Mouse (Mus musculus) limb, embryonic 13.5 days (tissue): ENCODE results near the gene Rex2. TPM values are rescaled to one million over a fixed set of nuclear protein-coding genes. Genes with fewer than 3 reads are reported as not detected.
"Not testable (repeated sequence)": the region's sequence is repeated elsewhere in the genome, so short reads cannot be mapped to it uniquely, and the experiment has no call there.

Experiments used
- ATAC-seq: fragments of 200-750 bp; cut with Nextera tagmentation; 2 replicates; pipeline ENCODE4 v1.8.0; 2017; ENCODE audit warnings: low read depth, moderate number of reproducible peaks, moderate TSS enrichment; ENCODE audit not compliant: low FRiP score
- H3K27ac ChIP-seq: fragments of 300-500 bp; sonication (generic); 2 replicates; pipeline ENCODE4 v1.5.1; 2015; ENCODE audit warnings: inconsistent platforms, mild to moderate bottlenecking, moderate library complexity
- H3K27me3 ChIP-seq: fragments of 300-500 bp; sonication (generic); 2 replicates; pipeline ENCODE4 v1.6.1; 2015; ENCODE audit warnings: mild to moderate bottlenecking, inconsistent platforms
- H3K36me3 ChIP-seq: fragments of 300-500 bp; sonication (generic); 2 replicates; pipeline ENCODE4 v1.6.1; 2015; ENCODE audit warnings: inconsistent platforms, mild to moderate bottlenecking, moderate library complexity
- H3K4me1 ChIP-seq: fragments of 300-500 bp; sonication (generic); 2 replicates; pipeline ENCODE4 v1.6.1; 2015; ENCODE audit warnings: inconsistent platforms
- H3K4me2 ChIP-seq: fragments of 300-500 bp; sonication (generic); replicated peaks from 2 replicates; pipeline ENCODE4 v1.6.1; 2015; ENCODE audit warnings: inconsistent platforms, mild to moderate bottlenecking, moderate library complexity
- H3K4me3 ChIP-seq: fragments of 300-500 bp; sonication (generic); 2 replicates; pipeline ENCODE4 v1.5.1; 2015; ENCODE audit warnings: moderate library complexity, mild to moderate bottlenecking, inconsistent platforms
- H3K9ac ChIP-seq: fragments of 300-500 bp; sonication (generic); 2 replicates; pipeline ENCODE4 v1.6.1; 2015; ENCODE audit warnings: mild to moderate bottlenecking, inconsistent platforms
- H3K9me3 ChIP-seq: fragments of 300-500 bp; sonication (generic); 2 replicates; pipeline ENCODE4 v1.6.1; 2016; ENCODE audit warnings: inconsistent platforms
- WGBS: fragments of 180-500 bp; shearing (Covaris S2); methylation state at CpG from one replicate; pipeline ENCODE4 v1.1.7; 2015; 5-methylcytosine and 5-hydroxymethylcytosine counted together
- polyA plus RNA-seq: library from polyadenylated mRNA; unstranded; fragments of >200 nt; fragmentation: Nextera tagmentation; extraction: Ambion mirVana; gene quantifications from 2 replicates; pipeline ENCODE4 v1.2.1, GENCODE M21; 2015

The Rex2 gene
- polyA plus RNA-seq, result not detected in 2 replicates

DNA sequence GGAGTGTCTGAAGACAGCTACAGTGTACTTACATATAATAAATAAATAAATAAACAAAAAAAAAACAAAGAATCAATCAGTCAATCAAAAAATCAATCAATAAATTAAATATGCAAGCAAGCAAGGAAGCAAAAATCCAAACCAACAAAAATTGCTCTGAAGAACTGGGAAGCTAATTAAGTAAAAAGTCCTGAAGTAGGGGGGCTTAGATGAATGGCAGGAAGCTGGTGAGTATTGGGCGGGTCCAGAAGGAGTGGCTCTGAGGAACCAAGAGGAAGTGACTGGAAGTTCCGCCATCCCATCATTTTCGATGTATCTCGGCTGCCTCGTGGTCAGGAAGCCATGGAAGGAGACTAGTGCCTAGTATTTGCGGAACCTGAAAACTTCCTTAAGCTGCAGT lies at the start of gene Rex2:
Gene Rex2 (plus strand): TSS at position 301 of the 400 bp plus-strand sequence.
- not testable (repeated sequence) for H3K9ac ChIP-seq, H3K4me3 ChIP-seq, H3K4me1 ChIP-seq, H3K36me3 ChIP-seq, H3K4me2 ChIP-seq, H3K27me3 ChIP-seq, H3K9me3 ChIP-seq, ATAC-seq, H3K27ac ChIP-seq
- no CpG with 5 or more reads among the region's 6 CpGs for WGBS

GRCm38 (mm10) chr4:146976581-146976980 lies 45.1 kb upstream of the Rex2 start:
- H3K9ac ChIP-seq, ATAC-seq, H3K4me1 ChIP-seq, H3K27me3 ChIP-seq, H3K36me3 ChIP-seq, H3K4me3 ChIP-seq, H3K4me2 ChIP-seq, H3K9me3 ChIP-seq, H3K27ac ChIP-seq: not testable (repeated sequence)
- 15% methylated on average over 2 of the region's 2 CpGs for WGBS

GRCm38 (mm10) chr4:147018400-147018799 lies 3.2 kb upstream of the Rex2 start:
- H3K9ac ChIP-seq, H3K27me3 ChIP-seq, H3K36me3 ChIP-seq, H3K4me3 ChIP-seq, H3K4me2 ChIP-seq, H3K27ac ChIP-seq, ATAC-seq, H3K4me1 ChIP-seq, H3K9me3 ChIP-seq: not testable (repeated sequence)
- no CpG with 5 or more reads among the region's 1 CpGs for WGBS

DNA sequence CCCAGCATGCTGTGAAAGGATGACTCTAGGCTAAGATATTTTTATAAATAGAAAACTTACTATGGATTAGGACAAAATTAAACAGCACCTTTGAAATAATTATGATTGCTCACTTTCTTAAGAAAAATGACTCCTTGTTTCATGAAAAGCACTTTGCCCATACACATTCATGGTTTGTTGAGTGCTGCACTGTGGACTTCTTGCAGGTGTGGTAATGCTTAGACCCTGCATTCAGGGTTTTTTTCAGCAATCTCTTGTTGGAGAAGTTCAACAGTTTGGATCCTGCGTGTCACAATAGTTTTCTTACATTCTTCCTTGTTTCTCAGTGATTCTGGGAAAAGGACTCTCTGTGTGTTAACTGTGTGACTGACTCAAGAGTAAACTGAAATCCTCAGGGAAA lies 4.7 kb downstream of the Rex2 start:
- H3K36me3 ChIP-seq, H3K9me3 ChIP-seq, H3K9ac ChIP-seq, H3K27me3 ChIP-seq, H3K4me2 ChIP-seq, H3K4me3 ChIP-seq, ATAC-seq, H3K27ac ChIP-seq, H3K4me1 ChIP-seq: not testable (repeated sequence)
- WGBS, result 50% methylated on average over 1 of the region's 1 CpGs

DNA sequence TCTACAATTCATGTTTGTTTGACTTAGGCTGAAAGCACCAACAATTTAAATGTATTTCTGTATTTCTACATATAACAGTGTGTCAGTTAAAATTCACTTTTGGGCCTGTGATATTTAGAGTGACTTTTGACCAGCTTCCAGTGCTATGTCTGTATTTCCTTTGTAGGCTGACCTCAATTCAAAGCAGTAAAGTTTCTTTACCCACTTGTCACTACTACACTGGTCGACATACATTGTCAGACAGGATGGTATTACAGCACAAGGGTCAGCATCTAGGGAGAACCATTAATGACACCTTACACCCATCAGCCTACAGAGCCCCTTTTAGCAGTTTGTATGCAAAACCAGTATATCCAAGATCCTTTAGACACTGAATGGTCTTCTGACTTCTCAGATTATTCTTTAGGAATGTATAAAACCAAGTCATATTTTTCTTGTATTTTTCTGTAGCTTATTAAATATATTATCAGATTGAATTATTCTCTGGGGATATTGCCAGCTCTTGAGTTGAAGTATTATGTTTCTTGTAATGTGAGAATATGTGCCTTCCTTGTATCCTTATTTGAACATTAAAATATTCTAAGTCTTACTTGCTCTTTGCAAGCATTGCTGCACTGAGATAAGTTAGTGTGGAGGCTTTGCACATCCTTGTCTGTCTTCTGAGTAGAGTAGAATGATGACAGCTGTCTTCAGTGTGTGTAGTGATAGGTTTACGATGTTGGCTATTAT lies 9.8 kb downstream of the Rex2 start:
- not testable (repeated sequence) for H3K4me1 ChIP-seq, H3K4me2 ChIP-seq, H3K27me3 ChIP-seq, H3K27ac ChIP-seq, H3K9ac ChIP-seq, H3K4me3 ChIP-seq, H3K9me3 ChIP-seq, H3K36me3 ChIP-seq, ATAC-seq
- 85% methylated on average over 1 of the region's 2 CpGs for WGBS

DNA sequence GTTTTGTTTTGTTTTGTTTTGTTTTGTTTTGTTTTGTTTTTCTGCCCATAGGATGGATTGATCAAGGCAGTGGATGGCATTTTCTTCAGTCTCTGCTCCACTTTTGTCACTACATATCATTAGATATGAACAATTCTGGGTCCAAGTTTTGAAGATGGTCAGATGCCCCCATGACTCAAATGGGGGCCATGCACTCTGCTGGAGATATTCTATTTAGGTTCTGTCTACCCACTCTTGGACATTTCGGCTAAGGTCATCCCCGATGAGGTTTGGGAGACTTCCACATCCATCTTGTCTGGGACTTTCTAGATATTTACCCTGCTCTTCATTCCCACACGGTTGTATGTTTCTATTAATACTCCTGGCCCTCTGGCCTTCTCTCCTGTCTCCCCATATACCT lies 42.1 kb downstream of the Rex2 start:
- not testable (repeated sequence) for H3K27me3 ChIP-seq, ATAC-seq, H3K9ac ChIP-seq, H3K36me3 ChIP-seq, H3K4me2 ChIP-seq, H3K9me3 ChIP-seq, H3K4me3 ChIP-seq, H3K27ac ChIP-seq, H3K4me1 ChIP-seq
- WGBS, result 84% methylated on average over 3 of the region's 3 CpGs

- H3K9ac ChIP-seq, H3K27me3 ChIP-seq, H3K4me1 ChIP-seq, H3K36me3 ChIP-seq, H3K4me2 ChIP-seq, H3K4me3 ChIP-seq, H3K27ac ChIP-seq, ATAC-seq, H3K9me3 ChIP-seq: not testable (repeated sequence)
- WGBS, result 83% methylated on average over 3 of the region's 3 CpGs
Measured at GRCm38 (mm10) chr4:147065861-147066260, 44.2 kb downstream of the Rex2 start.

DNA sequence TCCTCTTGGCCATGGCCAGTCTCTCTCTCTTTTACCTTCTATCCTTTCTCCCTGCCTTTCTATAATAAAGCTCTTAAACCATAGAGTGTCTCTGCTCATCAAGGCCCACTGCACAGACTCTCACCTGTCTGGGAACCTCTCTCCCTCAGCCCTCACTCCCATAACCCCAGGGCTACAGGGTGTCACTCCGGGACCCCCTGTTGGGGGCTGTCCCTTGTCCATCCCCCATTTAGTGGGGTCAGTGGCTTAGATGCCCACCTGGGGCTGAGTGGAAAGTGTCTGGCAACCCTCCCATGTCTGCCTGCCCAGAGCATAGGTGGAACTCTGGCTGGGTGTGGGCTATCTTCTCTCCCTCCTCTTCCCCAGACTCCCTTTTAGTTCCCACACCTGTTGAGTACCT lies 44.7 kb downstream of the Rex2 start:
- H3K27me3 ChIP-seq, H3K36me3 ChIP-seq, H3K4me1 ChIP-seq, H3K4me3 ChIP-seq, H3K4me2 ChIP-seq, H3K9me3 ChIP-seq, H3K9ac ChIP-seq, ATAC-seq, H3K27ac ChIP-seq: not testable (repeated sequence)
- WGBS, result 83% methylated on average over 1 of the region's 1 CpGs

DNA sequence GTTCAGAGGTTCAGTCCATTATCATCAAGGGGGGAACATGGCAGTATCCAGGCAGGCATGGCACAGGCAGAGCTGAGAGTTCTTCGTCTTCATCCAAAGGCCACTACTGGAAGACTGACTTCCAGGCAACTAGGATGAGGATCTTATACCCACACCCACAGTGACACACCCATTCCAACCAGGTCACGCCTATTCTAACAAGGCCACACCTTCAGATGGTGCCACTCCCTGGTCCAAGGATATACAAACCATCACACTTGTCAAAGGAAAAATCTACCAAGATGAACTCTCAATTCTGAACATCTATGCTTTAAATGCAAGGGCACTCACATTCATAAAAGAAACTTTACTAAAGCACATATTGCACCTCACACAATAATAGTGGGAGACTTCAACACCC lies 74.0 kb downstream of the Rex2 start:
- not testable (repeated sequence) for H3K4me2 ChIP-seq, H3K27me3 ChIP-seq, H3K4me3 ChIP-seq, H3K9ac ChIP-seq, H3K9me3 ChIP-seq, ATAC-seq, H3K4me1 ChIP-seq, H3K27ac ChIP-seq, H3K36me3 ChIP-seq
- WGBS, result 62% methylated on average over 2 of the region's 2 CpGs

- H3K36me3 ChIP-seq, H3K27me3 ChIP-seq, H3K4me1 ChIP-seq, H3K9me3 ChIP-seq, H3K27ac ChIP-seq: not testable (repeated sequence)
- Histone ChIP-seq H3K9ac (peak overlapping the region; percentile 51; the same call in 1 of the 2 replicates), H3K4me2 (peak overlapping the region; percentile 74), H3K4me3 (peak overlapping the region; percentile 49)
- peak; percentile 78 for ATAC-seq
- WGBS, result under 1% methylated on average over 80 of the region's 109 CpGs
Measured at GRCm38 (mm10) chr4:147101666-147102626, 80.3 kb downstream of the Rex2 start.

- not testable (repeated sequence) for H3K36me3 ChIP-seq, H3K27ac ChIP-seq, H3K4me1 ChIP-seq, H3K9me3 ChIP-seq, ATAC-seq, H3K9ac ChIP-seq, H3K4me3 ChIP-seq, H3K4me2 ChIP-seq, H3K27me3 ChIP-seq
- 43% methylated on average over 4 of the region's 4 CpGs for WGBS
Measured at GRCm38 (mm10) chr4:147103814-147104213, 82.2 kb downstream of the Rex2 start.
